Mouse (Mus musculus): ENCODE data around the gene Fam162a. TPM values are rescaled to one million over a fixed set of nuclear protein-coding genes. Genes with fewer than 3 reads are reported as not detected.
"Not testable (repeated sequence)": the region's sequence is repeated elsewhere in the genome, so short reads cannot be mapped to it uniquely, and the experiment has no call there.

Gene Fam162a
- polyA plus RNA-seq, 1 experiment from 2014 or later = 731 TPM

DNA sequence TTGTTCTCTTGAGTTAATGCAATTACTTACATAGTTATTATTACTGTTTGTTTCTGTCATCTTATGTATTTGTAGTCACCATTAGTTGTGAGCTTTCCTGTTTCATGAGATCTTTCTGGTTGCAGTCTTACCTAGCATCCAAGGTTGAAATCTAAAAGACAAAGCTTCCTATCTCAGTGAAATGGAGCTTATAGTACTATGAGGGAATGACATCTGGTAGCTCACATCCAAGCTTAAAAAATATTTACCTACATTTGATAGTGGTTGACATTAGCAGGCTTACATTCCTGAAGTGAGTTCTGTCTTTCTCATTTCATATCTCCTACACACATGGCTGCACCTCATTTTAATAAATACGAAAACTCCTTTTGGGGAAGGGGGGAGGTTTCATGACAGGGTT is 55.1 kb downstream of the Fam162a start:
- H3K27ac ChIP-seq (ENCODE audit: poor library complexity, severe bottlenecking) = no peak overlapping the region
- WGBS = 90% methylated on average over 1 of the region's 1 CpGs
- H3K4me2 ChIP-seq = no peak overlapping the region
- H3K4me1 ChIP-seq (replicated peaks) = no peaks in the 10 kb centered on the region
- no peak overlapping the region for H3K4me3 ChIP-seq
- H3K9me3 ChIP-seq (replicated peaks) = no peaks in the 10 kb centered on the region
- H3K27me3 ChIP-seq (replicated peaks) = no peaks in the 10 kb centered on the region
- H3K36me3 ChIP-seq = peaks cover 23% of the 10 kb centered on the region
- ATAC-seq (ENCODE audit: insufficient number of reproducible peaks, low FRiP score) = no peak
- H3K9ac ChIP-seq = no peak overlapping the region

DNA sequence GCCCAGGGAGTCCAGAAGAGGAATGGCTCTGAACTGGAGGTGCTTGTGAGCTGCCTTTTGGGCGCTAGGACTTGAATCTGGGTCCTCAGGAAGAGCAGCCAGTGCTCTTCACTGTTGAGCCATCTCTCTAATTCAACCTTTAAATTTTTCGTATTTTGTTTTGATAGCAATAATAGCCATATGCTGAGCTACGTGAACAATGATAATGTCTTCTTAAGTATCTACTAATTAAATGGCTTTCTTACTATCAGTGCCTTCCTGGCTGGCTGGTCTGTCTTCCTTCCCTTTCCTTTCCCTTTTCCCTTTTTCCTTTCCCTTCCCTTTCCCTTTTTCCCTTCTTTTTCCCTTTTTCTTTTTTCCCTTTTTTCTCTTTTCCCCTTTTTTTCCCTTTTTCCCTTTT is 63.0 kb downstream of the Fam162a start:
- H3K4me1 ChIP-seq (replicated peaks) = no peaks in the 10 kb centered on the region
- no peak overlapping the region for H3K27ac ChIP-seq (ENCODE audit: poor library complexity, severe bottlenecking)
- no peaks in the 10 kb centered on the region for H3K9me3 ChIP-seq (replicated peaks)
- H3K4me3 ChIP-seq = no peak overlapping the region
- peaks cover 24% of the 10 kb centered on the region for H3K36me3 ChIP-seq
- no peak for ATAC-seq (ENCODE audit: insufficient number of reproducible peaks, low FRiP score)
- H3K4me2 ChIP-seq = no peak overlapping the region
- 88% methylated on average over 3 of the region's 3 CpGs for WGBS
- H3K9ac ChIP-seq = no peak overlapping the region
- no peaks in the 10 kb centered on the region for H3K27me3 ChIP-seq (replicated peaks)

DNA sequence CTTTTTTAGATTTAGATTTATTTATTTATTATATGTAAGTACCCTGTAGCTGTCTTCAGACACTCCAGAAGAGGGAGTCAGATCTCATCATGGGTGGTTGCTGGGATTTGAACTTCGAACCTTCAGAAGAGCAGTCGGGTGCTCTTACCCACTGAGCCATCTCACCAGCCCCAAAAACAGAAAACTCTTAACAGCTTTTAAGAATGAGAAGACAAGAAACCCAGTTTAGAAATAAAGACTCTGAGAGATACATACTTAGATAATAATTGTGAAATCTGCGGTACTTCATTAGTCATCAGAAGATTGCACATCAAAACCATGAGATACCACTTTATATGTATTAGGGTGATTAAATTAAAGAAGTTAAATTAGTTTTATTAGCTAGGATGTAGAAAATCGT is 72.5 kb downstream of the Fam162a start:
- not testable (repeated sequence) for H3K9ac ChIP-seq; H3K4me2 ChIP-seq; H3K27ac ChIP-seq (ENCODE audit: poor library complexity, severe bottlenecking); H3K4me1 ChIP-seq (replicated peaks); H3K27me3 ChIP-seq (replicated peaks); ATAC-seq (ENCODE audit: insufficient number of reproducible peaks, low FRiP score); H3K4me3 ChIP-seq; H3K9me3 ChIP-seq (replicated peaks)
- peaks cover 16% of the 10 kb centered on the region for H3K36me3 ChIP-seq
- WGBS = 94% methylated on average over 4 of the region's 4 CpGs

Other genes starting within 250 kb of the Fam162a start
- 0.60 and 0.72 TPM in 2 replicates for gene Parp14, start 200.1 kb downstream of the Fam162a start, polyA plus RNA-seq (2016; fragmentation: Nextera tagmentation; extraction: Ambion mirVana)
- 5.5 and 6.5 TPM in 2 replicates for gene Parp9, start 133.1 kb downstream of the Fam162a start, polyA plus RNA-seq (2016; fragmentation: Nextera tagmentation; extraction: Ambion mirVana)
- gene Dtx3l, start 132.4 kb downstream of the Fam162a start, polyA plus RNA-seq (2016; fragmentation: Nextera tagmentation; extraction: Ambion mirVana) = 4.9 and 5.0 TPM in 2 replicates
- 61.4 and 64.4 TPM in 2 replicates for gene Kpna1, start 92.8 kb downstream of the Fam162a start, polyA plus RNA-seq (2016; fragmentation: Nextera tagmentation; extraction: Ambion mirVana)
- gene Wdr5b, start 30.4 kb downstream of the Fam162a start, polyA plus RNA-seq (2016; fragmentation: Nextera tagmentation; extraction: Ambion mirVana) = 6.2 and 6.3 TPM in 2 replicates
- gene Ccdc58, start 91 bp upstream of the Fam162a start, polyA plus RNA-seq (2016; fragmentation: Nextera tagmentation; extraction: Ambion mirVana) = 86.9 and 89.7 TPM in 2 replicates
- 0.17 TPM in 1 of 2 replicates, not detected in the other for gene Csta1, start 59.6 kb upstream of the Fam162a start, polyA plus RNA-seq (2016; fragmentation: Nextera tagmentation; extraction: Ambion mirVana)
- not detected in 2 replicates for gene Stfa2l1, start 85.2 kb upstream of the Fam162a start, polyA plus RNA-seq (2016; fragmentation: Nextera tagmentation; extraction: Ambion mirVana)
- 1.2 TPM in 1 of 2 replicates, not detected in the other for gene Gm5483, start 112.6 kb upstream of the Fam162a start, polyA plus RNA-seq (2016; fragmentation: Nextera tagmentation; extraction: Ambion mirVana)
- gene Gm5416, start 138.8 kb upstream of the Fam162a start, polyA plus RNA-seq (2016; fragmentation: Nextera tagmentation; extraction: Ambion mirVana) = not detected in 2 replicates
- gene 2010005H15Rik, start 149.9 kb upstream of the Fam162a start, polyA plus RNA-seq (2016; fragmentation: Nextera tagmentation; extraction: Ambion mirVana) = not detected in 2 replicates
- gene Stfa1, start 205.4 kb upstream of the Fam162a start, polyA plus RNA-seq (2016; fragmentation: Nextera tagmentation; extraction: Ambion mirVana) = 2.6 TPM in 1 of 2 replicates, not detected in the other